Mouse (Mus musculus) ovary, postnatal 10 days (tissue): ENCODE results near the gene Meaf6.

ENCODE experiments used
- DNase-seq: peaks from one replicate; pipeline ENCODE4 v3.0.0; 2022; ENCODE audit warnings: low spot score

Meaf6 gene

DNA sequence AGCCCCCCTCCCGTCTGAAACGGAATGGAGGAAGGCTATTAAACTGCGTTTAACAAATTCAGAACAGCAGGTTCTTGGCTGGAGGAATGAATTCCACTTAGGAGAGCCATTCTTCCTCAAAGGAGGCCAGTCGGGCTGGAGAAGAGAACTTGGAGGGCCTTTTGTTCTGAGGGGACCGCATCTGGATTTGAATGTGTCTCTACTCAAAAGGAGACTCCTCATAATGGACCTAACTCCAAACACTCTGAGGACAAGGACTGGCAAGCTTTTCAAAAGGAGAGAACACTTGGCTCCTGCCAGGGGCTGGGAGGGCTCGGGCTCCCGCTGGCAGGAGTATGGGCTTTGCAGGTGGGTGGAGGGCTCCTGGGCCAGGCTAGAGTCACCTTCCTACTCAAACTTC lies 59.7 kb downstream of the Meaf6 start:
- DNase-seq, result no peak

DNA sequence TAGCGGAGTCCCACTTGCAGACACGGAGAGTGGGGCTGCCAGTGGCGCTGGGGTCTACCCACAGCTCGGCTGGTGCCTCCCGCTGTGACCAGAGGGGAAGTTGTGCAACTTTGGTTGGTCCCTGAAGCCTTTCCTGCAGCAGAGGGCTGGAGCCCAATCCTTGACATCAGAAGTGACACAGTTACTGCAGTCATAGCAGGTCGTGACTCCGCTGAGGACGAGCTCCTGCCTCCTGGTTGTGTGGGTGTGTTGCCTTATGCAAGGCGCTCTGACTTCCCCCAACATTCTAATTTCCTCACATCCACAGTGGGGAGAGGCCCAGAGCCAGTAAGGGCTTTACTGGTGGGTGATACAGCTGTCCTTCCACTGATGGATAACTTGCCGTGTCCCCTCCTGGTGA lies 60.3 kb downstream of the Meaf6 start:
- DNase-seq, result no peak

DNA sequence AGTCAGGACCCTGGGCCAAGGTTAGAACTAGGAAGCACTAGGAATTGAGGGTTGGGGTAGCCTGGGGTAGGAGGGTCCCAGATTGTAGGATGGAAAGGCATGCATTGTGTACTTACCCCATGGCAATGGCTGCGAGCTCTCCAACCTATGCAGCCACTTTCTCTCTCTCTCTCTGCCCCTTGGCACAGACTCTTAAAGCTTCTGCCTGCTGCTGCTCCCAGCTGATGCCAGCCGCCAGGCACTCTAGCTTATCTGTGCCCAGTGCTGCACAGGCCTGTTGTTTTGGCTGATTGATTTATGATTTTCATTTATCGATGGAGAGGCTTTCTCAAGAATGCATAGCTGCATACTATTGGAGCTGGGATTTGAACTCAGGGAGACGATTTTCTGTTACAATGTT lies 63.0 kb downstream of the Meaf6 start:
- no peak for DNase-seq

DNA sequence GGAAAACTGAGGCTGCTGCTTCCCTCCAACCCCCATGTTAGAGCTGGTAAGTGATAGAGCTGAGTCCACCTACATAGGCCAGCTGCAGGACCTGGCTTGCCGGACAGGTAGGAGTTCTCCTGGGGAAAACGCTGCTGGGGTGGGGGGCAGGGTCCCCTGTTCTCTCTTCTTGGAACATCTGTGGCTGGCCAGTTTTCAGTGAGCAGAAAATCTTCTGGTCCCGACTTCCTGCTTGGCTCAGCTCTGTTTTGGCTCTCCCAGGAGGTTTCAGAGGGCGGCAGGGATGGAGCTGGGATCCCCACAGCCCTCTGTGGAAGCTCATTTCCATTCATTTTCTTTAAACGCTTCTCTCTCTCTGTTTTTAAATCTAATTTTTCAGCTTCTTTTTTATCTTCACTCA lies 64.5 kb downstream of the Meaf6 start:
- DNase-seq, result no peak

DNA sequence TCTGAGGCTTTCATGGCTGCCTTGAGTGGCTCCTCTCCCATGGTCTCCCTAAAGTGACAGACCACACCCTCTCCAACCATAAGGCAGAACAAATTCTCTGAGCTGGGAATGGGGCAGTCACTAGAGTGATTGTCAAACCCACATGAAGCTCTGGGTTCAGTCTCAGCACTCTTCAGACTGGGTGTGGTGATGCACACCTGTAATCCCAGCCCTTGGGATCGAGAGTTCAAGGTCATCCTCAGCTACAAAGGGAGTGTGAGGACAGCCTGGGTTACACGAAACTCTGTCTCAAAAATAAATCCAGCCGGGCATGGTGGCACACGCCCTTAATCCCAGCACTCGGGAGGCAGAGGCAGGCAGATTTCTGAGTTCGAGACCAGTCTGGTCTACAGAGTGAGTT lies 67.5 kb downstream of the Meaf6 start:
- no peak for DNase-seq

DNA sequence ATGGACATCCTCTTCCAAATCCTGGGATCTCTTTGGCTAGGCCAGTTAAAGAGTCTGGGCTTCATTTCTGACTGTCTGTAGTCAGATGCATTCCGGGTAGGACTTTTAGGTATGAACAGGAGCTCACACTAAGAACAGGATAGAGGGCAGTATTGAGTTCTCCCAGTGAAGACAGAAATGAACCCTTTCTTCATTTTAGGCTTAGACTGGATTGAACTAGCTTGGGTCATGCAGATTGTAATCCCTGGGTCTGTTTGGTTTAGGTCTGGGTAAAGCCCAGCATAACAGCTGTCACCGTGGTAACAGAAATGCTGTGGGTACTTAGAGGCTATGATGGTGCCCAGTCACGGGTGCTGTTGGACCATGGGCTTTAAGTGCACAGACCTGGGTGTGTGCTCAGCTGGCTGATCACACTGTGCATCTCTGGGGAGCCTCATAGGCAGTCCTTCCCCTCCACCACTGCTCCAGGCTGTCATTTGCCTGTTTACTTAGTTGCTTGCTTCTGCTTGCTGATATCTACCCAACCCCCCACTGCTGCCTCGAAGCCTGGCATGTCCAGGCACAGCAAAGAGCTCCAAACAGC lies 68.8 kb downstream of the Meaf6 start:
- no peak for DNase-seq

DNA sequence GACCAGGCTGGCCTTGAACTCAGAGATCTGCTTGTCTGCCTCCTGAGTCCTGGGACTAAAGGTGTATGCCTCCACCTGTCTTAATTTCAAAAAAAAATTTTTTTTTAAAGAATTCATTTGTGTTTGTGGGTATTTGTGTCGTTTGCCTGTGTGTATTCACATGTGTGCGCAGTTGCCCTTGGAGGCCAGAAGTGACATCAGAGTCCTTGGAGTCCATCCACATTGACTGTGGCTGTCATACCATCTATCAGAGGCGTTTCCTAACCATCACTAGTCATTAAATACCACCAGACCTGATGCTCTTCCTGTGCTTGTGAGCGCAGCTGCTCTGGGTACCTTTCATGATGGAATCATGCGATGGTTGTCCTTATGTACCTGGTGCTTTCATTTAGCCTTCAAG lies 70.7 kb downstream of the Meaf6 start:
- DNase-seq, result no peak

DNA sequence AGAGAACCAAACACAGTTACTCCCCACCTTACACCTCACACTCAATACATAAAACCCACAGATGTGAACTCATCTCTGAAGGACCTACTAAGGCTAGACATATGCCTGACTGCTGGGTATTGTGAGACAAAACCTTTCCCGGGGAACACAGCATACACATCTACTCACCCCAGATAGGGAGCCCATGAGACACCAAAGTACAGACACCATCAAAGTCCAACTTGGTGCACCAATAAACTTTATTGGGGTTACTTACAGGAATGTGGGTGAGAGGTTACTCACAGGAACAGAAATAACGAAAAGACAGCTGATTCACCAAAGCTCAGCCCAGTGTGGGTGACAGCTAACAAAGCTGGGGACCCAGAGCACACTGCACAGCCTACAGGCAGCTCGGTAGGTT lies 72.4 kb downstream of the Meaf6 start:
- no peak for DNase-seq

DNA sequence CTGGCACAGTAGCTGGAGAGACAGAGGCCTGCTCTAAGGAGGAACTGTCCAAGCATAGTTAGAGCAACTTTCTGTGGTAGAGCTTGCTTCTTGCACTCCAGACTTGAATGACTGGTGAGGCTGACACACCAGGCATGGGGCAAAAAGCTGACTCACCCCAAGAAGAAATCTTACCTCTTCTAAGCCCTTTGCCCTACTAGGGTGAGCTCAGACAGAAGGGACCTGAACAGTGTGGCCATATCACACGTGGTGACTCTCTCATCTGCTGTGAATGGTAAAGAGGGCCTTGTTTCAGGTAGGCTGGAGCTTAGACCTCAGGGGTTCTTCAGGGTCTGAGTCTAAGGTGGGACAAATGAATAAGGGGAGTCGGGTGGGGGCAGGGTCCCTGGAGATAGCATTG lies 73.1 kb downstream of the Meaf6 start:
- no peak for DNase-seq

DNA sequence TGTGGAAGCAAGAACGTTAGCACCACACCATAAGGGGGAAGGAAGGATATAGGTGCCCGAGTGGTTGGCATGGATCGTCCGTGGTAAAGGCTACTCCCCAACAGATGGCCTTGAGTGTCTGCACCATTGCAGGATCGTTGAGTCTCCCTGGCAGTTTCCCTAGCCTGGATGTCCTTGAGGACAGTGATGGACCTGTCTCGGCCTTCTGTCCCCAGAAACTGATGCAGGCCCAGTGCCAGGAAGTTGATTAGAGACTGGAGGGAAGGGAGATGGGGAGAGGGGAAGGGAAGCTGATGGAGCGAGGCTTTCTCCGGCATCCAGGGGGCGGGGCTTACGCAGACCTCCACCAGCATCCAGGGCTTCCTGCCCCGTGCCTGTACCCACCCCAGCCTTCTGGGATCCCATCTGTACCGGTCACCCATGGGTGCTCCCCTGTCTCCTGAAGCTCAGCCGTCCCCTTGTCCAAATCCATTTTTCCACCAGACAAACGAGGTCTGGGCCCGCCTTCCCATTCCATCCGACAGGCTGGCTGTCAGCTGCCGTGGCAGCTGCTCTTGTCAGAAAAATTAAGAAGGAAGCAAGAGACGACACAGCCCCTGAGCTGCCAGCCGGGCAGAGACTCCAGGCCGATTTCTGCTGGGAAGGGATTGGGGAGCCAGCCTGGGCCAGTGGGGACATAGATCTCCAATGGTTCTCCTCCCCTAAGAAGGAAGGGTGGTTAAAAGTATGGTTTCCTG lies 73.8 kb downstream of the Meaf6 start:
- DNase-seq, result no peak

DNA sequence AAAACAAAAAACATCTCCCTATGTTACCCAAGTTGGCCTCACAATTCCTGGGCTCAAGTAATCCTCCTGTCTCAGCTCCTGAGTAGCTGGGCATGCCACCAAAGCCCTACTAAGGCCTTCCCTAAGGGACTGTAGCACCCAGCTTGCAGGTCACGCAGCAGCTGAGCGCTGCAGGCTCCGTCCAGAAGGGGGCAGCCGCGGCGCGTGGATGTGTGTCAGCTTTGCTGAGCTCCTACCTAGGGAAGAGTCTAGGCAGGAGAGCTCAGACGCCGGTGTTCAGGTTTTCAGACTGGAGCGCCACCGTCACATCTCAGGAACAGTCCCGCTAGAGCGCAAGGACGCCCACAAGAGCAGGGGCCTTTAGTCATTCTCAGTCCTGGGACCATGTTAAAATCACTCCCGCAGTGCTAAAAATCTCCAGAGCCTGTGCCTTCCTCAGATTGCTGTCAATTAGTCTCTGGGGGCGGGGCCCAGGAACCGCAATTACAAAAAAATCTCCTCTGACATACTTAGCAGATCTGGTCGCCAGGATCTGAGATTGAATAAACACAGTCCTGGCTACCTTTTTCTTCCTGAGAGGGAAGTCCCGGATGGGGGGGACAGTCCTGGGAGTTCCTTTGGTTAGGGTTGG lies 75.5 kb downstream of the Meaf6 start:
- DNase-seq, result peak; percentile 79

DNA sequence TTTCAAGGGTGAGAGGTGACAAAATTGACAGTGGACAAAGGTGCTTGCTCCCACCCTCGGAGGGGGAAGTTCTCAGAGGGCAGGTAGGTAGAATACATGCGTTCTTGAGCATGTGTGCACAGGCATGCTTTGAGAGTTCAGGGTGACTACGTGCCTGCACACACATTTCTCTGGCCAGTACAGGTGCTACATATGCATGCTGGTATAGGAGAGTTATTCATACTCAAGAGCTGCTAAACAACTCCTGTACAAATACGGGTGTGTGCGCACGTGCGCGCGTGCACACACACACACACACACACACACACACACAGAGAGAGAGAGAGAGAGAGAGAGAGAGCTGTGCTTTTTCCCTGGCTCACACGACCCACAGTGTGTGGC lies 76.0 kb downstream of the Meaf6 start:
- DNase-seq, result no peak

DNA sequence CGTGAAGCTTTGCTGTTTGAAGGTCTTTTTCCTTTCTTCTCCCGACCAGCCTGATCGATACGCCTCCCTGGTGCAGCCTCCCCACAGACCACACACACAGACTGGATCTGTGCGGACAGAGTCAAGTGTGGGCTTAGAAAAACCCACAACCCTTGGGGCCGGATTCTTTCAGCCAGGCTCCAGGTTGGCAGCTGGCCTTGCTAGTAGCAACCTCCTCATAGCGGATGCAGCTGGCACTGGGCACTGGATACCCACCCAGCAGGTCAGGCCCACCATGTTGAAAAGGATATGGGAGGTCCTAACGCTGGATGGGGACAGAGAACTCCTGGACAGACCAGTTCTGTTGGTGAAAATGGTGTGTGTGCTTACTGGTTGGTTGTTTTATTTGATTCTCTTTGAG lies 76.5 kb downstream of the Meaf6 start:
- DNase-seq, result no peak

DNA sequence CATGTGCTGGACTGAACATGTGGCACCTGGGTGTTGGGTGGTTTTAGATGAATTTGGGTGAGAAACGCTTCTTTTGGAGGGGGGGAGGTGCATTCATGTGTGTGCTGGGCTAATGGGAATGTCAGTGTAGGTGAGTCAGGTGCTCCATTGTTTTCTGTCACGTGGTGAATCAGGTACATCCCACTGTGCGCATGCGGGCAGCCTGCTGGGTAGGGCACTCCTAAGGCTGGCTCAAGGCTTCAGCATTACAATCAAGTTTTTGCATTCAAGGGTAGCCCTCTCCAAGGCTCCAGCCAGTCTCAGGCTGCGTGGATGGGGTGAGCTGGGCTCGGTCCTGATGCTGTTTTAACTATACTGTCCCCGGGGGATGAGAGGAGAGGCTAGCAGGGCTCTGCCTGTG lies 77.8 kb downstream of the Meaf6 start:
- DNase-seq, result no peak
